Mouse (Mus musculus) E14TG2a.4 (cell line): Measurements from ENCODE around the gene Efna5.

ENCODE experiments used
- H3K27me3 ChIP-seq: 2 replicates; pipeline ENCODE4 v1.6.1; 2014; ENCODE audit warnings: low read length, control low read depth; ENCODE audit not compliant: insufficient read depth
- H3K36me3 ChIP-seq: 2 replicates; pipeline ENCODE4 v1.6.1; 2014; ENCODE audit warnings: low read length, control low read depth; ENCODE audit not compliant: insufficient read depth
- H3K4me1 ChIP-seq: replicated peaks from 2 replicates; pipeline ENCODE4 v1.6.1; 2014; ENCODE audit warnings: low read depth, low read length, control low read depth
- H3K4me3 ChIP-seq: replicated peaks from 2 replicates; pipeline ENCODE4 v1.5.1; 2014; ENCODE audit warnings: mild to moderate bottlenecking, low read length
- H3K9me3 ChIP-seq: 2 replicates; pipeline ENCODE4 v1.6.1; 2014; ENCODE audit warnings: low read length, control low read depth
- CTCF ChIP-seq: conservative IDR thresholded peaks from 2 replicates; pipeline ENCODE4 v1.5.1; 2014; ENCODE audit warnings: low read length
- NANOG ChIP-seq: IDR thresholded peaks from 2 replicates; pipeline ENCODE4 v1.6.1; 2014; ENCODE audit warnings: borderline replicate concordance, low read length, mixed read lengths
- POU5F1 ChIP-seq: IDR thresholded peaks from 2 replicates; pipeline ENCODE4 v1.6.1; 2014; ENCODE audit warnings: low read length, borderline replicate concordance

The Efna5 gene

GRCm38 (mm10) chr17:62881791-62882725 lies 941 bp upstream of the Efna5 start:
- Histone ChIP-seq H3K36me3 (no peaks in the 10 kb centered on the region), H3K4me1 (peaks cover 27% of the 10 kb centered on the region)
- TF ChIP-seq POU5F1, result no peak
- TF ChIP-seq CTCF, result no peak
- TF ChIP-seq NANOG, result no peak

GRCm38 (mm10) chr17:62880311-62881175 lies 574 bp downstream of the Efna5 start:
- TF ChIP-seq POU5F1 (no peak), NANOG (no peak), CTCF (no peak)
- Histone ChIP-seq H3K27me3 (peaks cover 51% of the 10 kb centered on the region), H3K4me1 (peaks cover 27% of the 10 kb centered on the region), H3K36me3 (no peaks in the 10 kb centered on the region), H3K9me3 (no peaks in the 10 kb centered on the region), H3K4me3 (peak overlapping the region; percentile 83)

More at GRCm38 (mm10) chr17:62881791-62882725, 941 bp upstream of the Efna5 start:
- Histone ChIP-seq H3K27me3 (peaks cover 50% of the 10 kb centered on the region), H3K4me3 (peak overlapping the region; percentile 83), H3K9me3 (no peaks in the 10 kb centered on the region)

GRCm38 (mm10) chr17:62879526-62880310 lies 1.4 kb downstream of the Efna5 start:
- no peaks in the 10 kb centered on the region for H3K9me3 ChIP-seq
- TF ChIP-seq NANOG (no peak), CTCF (no peak), POU5F1 (no peak)
- peak overlapping the region; percentile 83 for H3K4me3 ChIP-seq
- no peaks in the 10 kb centered on the region for H3K36me3 ChIP-seq
- peaks cover 27% of the 10 kb centered on the region for H3K4me1 ChIP-seq
- peaks cover 51% of the 10 kb centered on the region for H3K27me3 ChIP-seq

GRCm38 (mm10) chr17:62875727-62876126 lies 5.4 kb downstream of the Efna5 start:
- peaks cover 28% of the 10 kb centered on the region for H3K27me3 ChIP-seq
- H3K4me3 ChIP-seq, result no peak overlapping the region
- H3K9me3 ChIP-seq, result no peaks in the 10 kb centered on the region
- no peaks in the 10 kb centered on the region for H3K36me3 ChIP-seq
- H3K4me1 ChIP-seq, result peaks cover 13% of the 10 kb centered on the region
- TF ChIP-seq POU5F1 (no peak), CTCF (no peak), NANOG (no peak)

- TF ChIP-seq POU5F1, result no peak
- no peak for TF ChIP-seq CTCF
- TF ChIP-seq NANOG, result no peak
- H3K4me1 ChIP-seq, result no peaks in the 10 kb centered on the region
- H3K27me3 ChIP-seq, result no peaks in the 10 kb centered on the region; the same call in 1 of the 2 replicates
- H3K9me3 ChIP-seq, result no peaks in the 10 kb centered on the region
- H3K36me3 ChIP-seq, result no peaks in the 10 kb centered on the region
- H3K4me3 ChIP-seq, result no peak overlapping the region
Measured at GRCm38 (mm10) chr17:62871928-62872327, 9.2 kb downstream of the Efna5 start.

GRCm38 (mm10) chr17:62871191-62871590 lies 9.9 kb downstream of the Efna5 start:
- no peak for TF ChIP-seq NANOG
- no peak for TF ChIP-seq CTCF
- no peak for TF ChIP-seq POU5F1
- no peaks in the 10 kb centered on the region for H3K4me1 ChIP-seq
- no peaks in the 10 kb centered on the region; the same call in 1 of the 2 replicates for H3K27me3 ChIP-seq
- H3K36me3 ChIP-seq, result no peaks in the 10 kb centered on the region
- H3K9me3 ChIP-seq, result no peaks in the 10 kb centered on the region
- no peak overlapping the region for H3K4me3 ChIP-seq

GRCm38 (mm10) chr17:62870446-62870845 lies 10.7 kb downstream of the Efna5 start:
- no peaks in the 10 kb centered on the region for H3K4me1 ChIP-seq
- no peaks in the 10 kb centered on the region for H3K36me3 ChIP-seq
- TF ChIP-seq POU5F1, result no peak
- TF ChIP-seq NANOG, result no peak
- TF ChIP-seq CTCF, result no peak
- H3K4me3 ChIP-seq, result no peak overlapping the region
- no peaks in the 10 kb centered on the region for H3K9me3 ChIP-seq
- H3K27me3 ChIP-seq, result no peaks in the 10 kb centered on the region; the same call in 1 of the 2 replicates
